Mouse (Mus musculus) stomach, embryonic 16.5 days (tissue): ENCODE data around the gene Zfand6. TPM values are rescaled to one million over a fixed set of nuclear protein-coding genes. Genes with fewer than 3 reads are reported as not detected.

Experiments used
- ATAC-seq: fragments of 200-750 bp; cut with Nextera tagmentation; 2 replicates; pipeline ENCODE4 v1.8.0; 2017; ENCODE audit warnings: moderate number of reproducible peaks, moderate TSS enrichment; ENCODE audit not compliant: insufficient read depth, low FRiP score
- H3K27ac ChIP-seq: fragments of 300-500 bp; sonication (generic); 2 replicates; pipeline ENCODE4 v1.5.1; 2014; ENCODE audit warnings: low read length
- H3K27me3 ChIP-seq: fragments of 300-500 bp; sonication (generic); 2 replicates; pipeline ENCODE4 v1.6.1; 2014; ENCODE audit warnings: low read length, control low read depth, mixed read lengths; ENCODE audit not compliant: control insufficient read depth, insufficient read depth
- H3K36me3 ChIP-seq: fragments of 300-500 bp; sonication (generic); 2 replicates; pipeline ENCODE4 v1.6.1; 2014; ENCODE audit warnings: low read length; ENCODE audit not compliant: control insufficient read depth, insufficient read depth
- H3K4me1 ChIP-seq: fragments of 300-500 bp; sonication (generic); 2 replicates; pipeline ENCODE4 v1.6.1; 2014; ENCODE audit warnings: low read length, control low read depth, mixed read lengths; ENCODE audit not compliant: control insufficient read depth, insufficient read depth
- H3K4me2 ChIP-seq: fragments of 300-500 bp; sonication (generic); 2 replicates; pipeline ENCODE4 v1.6.1; 2014; ENCODE audit warnings: low read depth, low read length, mixed read lengths
- H3K4me3 ChIP-seq: fragments of 300-500 bp; sonication (generic); replicated peaks from 2 replicates; pipeline ENCODE4 v1.5.1; 2014; ENCODE audit warnings: mild to moderate bottlenecking, low read length
- H3K9ac ChIP-seq: fragments of 300-500 bp; sonication (generic); 2 replicates; pipeline ENCODE4 v1.6.1; 2014; ENCODE audit warnings: low read length
- H3K9me3 ChIP-seq: fragments of 300-500 bp; sonication (generic); replicated peaks from 2 replicates; pipeline ENCODE4 v1.6.1; 2016; ENCODE audit warnings: low read length, control low read depth; ENCODE audit not compliant: control insufficient read depth
- WGBS: fragments of 180-500 bp; shearing (Covaris S2); extraction: QIAGEN DNeasy Blood & Tissue Kit; methylation state at CpG from one replicate; pipeline ENCODE4 v1.1.7; 2014; 5-methylcytosine and 5-hydroxymethylcytosine counted together
- polyA plus RNA-seq: library from polyadenylated mRNA; unstranded; fragments of >200 nt; fragmentation: Nextera tagmentation; extraction: Ambion mirVana; gene quantifications from 2 replicates; pipeline ENCODE4 v1.2.1, GENCODE M21; 2015

Gene Zfand6
- polyA plus RNA-seq, 1 experiment from 2014 or later, result 180 TPM

GRCm38 (mm10) chr7:84687653-84688580, 1.8 kb downstream of the Zfand6 start:
- H3K9me3 ChIP-seq, result no peaks in the 10 kb centered on the region
- H3K4me1 ChIP-seq, result no peaks in the 10 kb centered on the region
- ATAC-seq, result no peak
- peak overlapping the region; percentile 23 for H3K4me3 ChIP-seq
- H3K4me2 ChIP-seq, result peak overlapping the region; percentile 59
- H3K9ac ChIP-seq, result no peak overlapping the region
- H3K36me3 ChIP-seq, result no peaks in the 10 kb centered on the region
- H3K27me3 ChIP-seq, result no peaks in the 10 kb centered on the region
- H3K27ac ChIP-seq, result no peak overlapping the region
- WGBS, result 51% methylated on average over 12 of the region's 12 CpGs

DNA sequence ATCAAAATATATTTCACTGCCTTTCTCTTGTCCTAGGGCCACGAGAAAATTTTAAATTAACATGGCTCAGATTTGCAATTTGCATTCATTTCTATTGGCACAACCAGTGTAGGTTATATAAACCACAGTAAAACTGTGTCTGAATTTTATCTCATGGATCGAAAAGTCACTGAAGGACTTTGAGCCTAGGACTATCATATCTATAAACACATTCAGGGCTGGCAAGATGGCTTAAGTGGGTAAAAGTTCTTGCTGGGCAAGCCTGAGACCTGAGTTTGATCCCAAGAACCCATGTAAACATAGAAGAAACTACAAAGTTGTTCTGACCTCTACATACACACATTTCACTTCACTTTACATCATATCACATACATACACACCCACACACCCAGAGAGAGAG, 3.4 kb downstream of the Zfand6 start:
- 65% methylated on average over 2 of the region's 2 CpGs for WGBS
- no peak overlapping the region for H3K9ac ChIP-seq
- no peaks in the 10 kb centered on the region for H3K27me3 ChIP-seq
- H3K27ac ChIP-seq, result no peak overlapping the region
- H3K4me2 ChIP-seq, result no peak overlapping the region
- H3K4me1 ChIP-seq, result no peaks in the 10 kb centered on the region
- no peaks in the 10 kb centered on the region for H3K9me3 ChIP-seq
- ATAC-seq, result no peak
- H3K36me3 ChIP-seq, result no peaks in the 10 kb centered on the region
- no peak overlapping the region for H3K4me3 ChIP-seq

DNA sequence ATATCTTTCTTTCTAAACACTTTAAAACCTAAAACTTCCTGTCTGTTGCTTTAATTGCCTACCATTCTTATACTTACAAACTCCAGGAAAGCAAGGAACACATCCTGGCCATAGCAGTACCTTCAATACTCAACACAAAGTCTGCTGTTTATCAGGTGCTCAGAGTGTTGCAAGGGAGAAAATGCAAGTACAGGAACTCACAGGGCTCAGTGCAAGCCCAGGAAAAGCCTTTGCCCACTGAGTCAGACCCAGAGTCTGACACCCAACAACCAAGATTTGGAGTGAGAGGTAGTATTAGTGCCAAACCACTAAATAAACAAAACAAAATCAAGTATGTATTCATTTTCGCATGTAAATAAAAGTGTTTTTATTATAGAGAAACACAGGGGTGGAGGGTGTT, 5.1 kb downstream of the Zfand6 start:
- no peak overlapping the region for H3K9ac ChIP-seq
- WGBS, result 94% methylated on average over 1 of the region's 1 CpGs
- peaks cover 4% of the 10 kb centered on the region for H3K4me1 ChIP-seq
- no peak overlapping the region for H3K4me3 ChIP-seq
- H3K36me3 ChIP-seq, result no peaks in the 10 kb centered on the region
- ATAC-seq, result no peak
- H3K27me3 ChIP-seq, result no peaks in the 10 kb centered on the region
- no peaks in the 10 kb centered on the region for H3K9me3 ChIP-seq
- no peak overlapping the region for H3K27ac ChIP-seq
- no peak overlapping the region for H3K4me2 ChIP-seq

- Histone ChIP-seq H3K4me1 (peaks cover 4% of the 10 kb centered on the region), H3K4me2 (no peak overlapping the region), H3K27ac (no peak overlapping the region), H3K9me3 (no peaks in the 10 kb centered on the region), H3K4me3 (no peak overlapping the region), H3K36me3 (no peaks in the 10 kb centered on the region), H3K27me3 (no peaks in the 10 kb centered on the region), H3K9ac (no peak overlapping the region)
- WGBS, result 80% methylated on average over 1 of the region's 1 CpGs
- ATAC-seq, result no peak
Measured at GRCm38 (mm10) chr7:84681558-84681957, 8.2 kb downstream of the Zfand6 start.

DNA sequence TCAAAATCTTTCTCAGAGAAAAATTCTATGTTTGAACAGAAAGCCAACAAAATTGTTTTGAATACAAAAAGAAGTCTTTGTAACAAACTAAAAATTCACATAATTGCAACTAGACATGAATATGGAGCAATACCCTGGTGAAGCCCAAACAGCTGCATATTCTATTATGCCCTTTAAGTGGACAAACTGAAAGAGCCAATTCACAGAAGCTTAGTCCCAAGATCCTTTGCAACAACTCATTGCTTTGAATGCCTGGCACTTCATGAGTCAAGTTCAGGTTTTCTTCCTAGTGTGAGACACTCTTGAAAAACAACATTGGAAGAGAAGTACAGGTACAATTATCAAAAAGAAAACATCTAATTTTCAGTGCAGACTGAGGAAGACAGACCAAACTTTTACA, 8.8 kb downstream of the Zfand6 start:
- Histone ChIP-seq H3K36me3 (no peaks in the 10 kb centered on the region), H3K4me1 (peaks cover 4% of the 10 kb centered on the region), H3K4me3 (no peak overlapping the region), H3K27ac (no peak overlapping the region), H3K27me3 (no peaks in the 10 kb centered on the region), H3K4me2 (no peak overlapping the region), H3K9me3 (no peaks in the 10 kb centered on the region), H3K9ac (no peak overlapping the region)
- no peak for ATAC-seq

DNA sequence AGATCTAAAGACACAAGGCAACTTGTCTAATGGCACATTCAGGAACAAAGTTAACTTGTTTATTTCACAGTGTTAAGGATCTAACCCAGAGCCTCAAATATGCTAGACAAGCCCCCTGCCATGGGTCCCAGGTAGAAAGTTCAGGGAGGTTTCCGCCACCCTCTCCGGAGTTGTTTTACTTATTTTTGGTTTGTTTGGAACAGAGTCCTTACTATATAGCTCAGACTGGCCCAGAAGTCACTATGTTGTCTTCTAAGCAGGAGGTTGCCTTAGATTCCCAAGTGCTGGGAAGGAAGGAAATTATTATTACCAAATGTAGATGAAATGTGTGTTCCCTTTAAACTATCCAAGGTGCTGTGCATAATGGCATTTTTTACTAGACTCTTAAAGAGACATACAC, 9.7 kb downstream of the Zfand6 start:
- WGBS, result 36% methylated on average over 2 of the region's 2 CpGs
- Histone ChIP-seq H3K9ac (peak overlapping the region; percentile 43; the same call in 1 of the 2 replicates), H3K36me3 (no peaks in the 10 kb centered on the region), H3K4me1 (peaks cover 4% of the 10 kb centered on the region), H3K4me2 (peak overlapping the region; percentile 43), H3K27ac (0 out of 2 replicates have a peak overlapping the region, but pooled peaks have one; percentile 31), H3K9me3 (no peaks in the 10 kb centered on the region), H3K27me3 (no peaks in the 10 kb centered on the region), H3K4me3 (peak overlapping the region; percentile 16; the same call in 1 of the 2 replicates)
- ATAC-seq, result no peak

- Histone ChIP-seq H3K9ac (no peak overlapping the region), H3K27me3 (no peaks in the 10 kb centered on the region), H3K4me2 (peak overlapping the region; percentile 43), H3K4me3 (peak overlapping the region; percentile 47), H3K36me3 (no peaks in the 10 kb centered on the region), H3K9me3 (no peaks in the 10 kb centered on the region), H3K4me1 (peaks cover 4% of the 10 kb centered on the region), H3K27ac (no peak overlapping the region)
- under 1% methylated on average over 4 of the region's 4 CpGs for WGBS
- peak; percentile 98 for ATAC-seq
Measured at GRCm38 (mm10) chr7:84679264-84679663, 10.5 kb downstream of the Zfand6 start.

- H3K9me3 ChIP-seq, result no peaks in the 10 kb centered on the region
- no peak overlapping the region for H3K27ac ChIP-seq
- H3K4me2 ChIP-seq, result no peak overlapping the region
- no peaks in the 10 kb centered on the region for H3K36me3 ChIP-seq
- 64% methylated on average over 1 of the region's 1 CpGs for WGBS
- H3K4me3 ChIP-seq, result no peak overlapping the region
- H3K4me1 ChIP-seq, result peaks cover 3% of the 10 kb centered on the region; the same call in 1 of the 2 replicates
- no peak overlapping the region for H3K9ac ChIP-seq
- ATAC-seq, result no peak
- H3K27me3 ChIP-seq, result no peaks in the 10 kb centered on the region
Measured at GRCm38 (mm10) chr7:84673103-84673502, 16.7 kb downstream of the Zfand6 start.

GRCm38 (mm10) chr7:84669554-84670152, 20.1 kb downstream of the Zfand6 start:
- Histone ChIP-seq H3K4me1 (peaks cover 3% of the 10 kb centered on the region; the same call in 1 of the 2 replicates), H3K27me3 (no peaks in the 10 kb centered on the region), H3K27ac (no peak overlapping the region), H3K4me2 (no peak overlapping the region), H3K4me3 (no peak overlapping the region), H3K9ac (no peak overlapping the region), H3K36me3 (no peaks in the 10 kb centered on the region), H3K9me3 (no peaks in the 10 kb centered on the region)
- ATAC-seq, result no peak
- 64% methylated on average over 1 of the region's 1 CpGs for WGBS
